Mouse (Mus musculus) embryonic stem cell, embryonic (primary cell): ENCODE results near the gene Bsdc1.

ENCODE experiments used
- CTCF ChIA-PET, 4 experiments: fragments of 300-600 bp in 2 of 4; fragments of 350-600 bp in 2 of 4; sonication (Branson Sonifier 250); formaldehyde crosslinking; loops; one replicate each; lab custom pipeline; 2022; ENCODE audit warnings: inconsistent platforms in 2 of 4; lab: Charles Lee
- POLR2A ChIA-PET, 4 experiments: fragments of 300-600 bp in 2 of 4; fragments of 350-600 bp in 2 of 4; sonication (Branson Sonifier 250); formaldehyde crosslinking; loops; one replicate each; lab custom pipeline; 2022; ENCODE audit warnings: antibody characterized with exemption in 4 of 4, inconsistent platforms in 1 of 4; lab: Charles Lee

The Bsdc1 gene

GRCm38 (mm10) chr4:129461183-129461960, at the start of gene Bsdc1:
Gene Bsdc1 (plus strand): TSS chr4:129461581.
- CTCF ChIA-PET: interaction anchor here (0.5 to 1.9 kb wide), 26 partner anchors 13 to 1194 kb away, joined by 3 to 14 read pairs (median 4); partner anchors contain the start of genes Ccdc28b (in 1 of the 4) and Marcksl1 (in 1 of the 4)
- POLR2A ChIA-PET: interaction anchor here (0.5 to 2.8 kb wide), 171 partner anchors 8 to 1201 kb away, joined by 3 to 35 read pairs (median 4); partner anchors contain the start of genes Rnf19b (in 4 of the 4), Marcksl1 (in 3 of the 4), Fam229a (in 2 of the 4) and Hdac1 (in 2 of the 4)

- ChIA-PET POLR2A (interaction anchor here in 2 of 4 experiments (0.8 to 1.7 kb wide), 3 partner anchors 16 to 281 kb away, joined by 3 to 8 read pairs (median 5); no protein-coding TSS in a partner anchor), CTCF (interaction anchor here in 2 of 4 experiments (1.0 to 1.4 kb wide), 2 partner anchors 39 kb away, joined by 3 to 6 read pairs; no protein-coding TSS in a partner anchor)
These were observed 45.5 kb upstream of the Bsdc1 start for GRCm38 (mm10) chr4:129415892-129416291.

- POLR2A ChIA-PET: interaction anchor here in 2 of 4 experiments (0.6 to 0.9 kb wide), 2 partner anchors 57 to 474 kb away, joined by 3 read pairs; no protein-coding TSS in a partner anchor
These were observed 44.9 kb upstream of the Bsdc1 start for GRCm38 (mm10) chr4:129416478-129416877.

GRCm38 (mm10) chr4:129418321-129418720, 43.1 kb upstream of the Bsdc1 start:
- POLR2A ChIA-PET: interaction anchor here in 1 of 4 experiments (1.9 kb wide), 1 partner anchor 43 kb away, joined by 9 read pairs; the partner anchor contains the start of gene Bsdc1
- CTCF ChIA-PET: interaction anchor here in 1 of 4 experiments (0.5 to 1.4 kb wide), 2 partner anchors 37 to 434 kb away, joined by 3 to 5 read pairs; no protein-coding TSS in a partner anchor

More at GRCm38 (mm10) chr4:129416478-129416877, 44.9 kb upstream of the Bsdc1 start:
- CTCF ChIA-PET: interaction anchor here in 1 of 4 experiments (1.4 kb wide), 1 partner anchor 39 kb away, joined by 6 read pairs; no protein-coding TSS in a partner anchor

GRCm38 (mm10) chr4:129440340-129441063, 20.9 kb upstream of the Bsdc1 start, which contains the start of gene Zbtb8b:
Gene Zbtb8b (minus strand): TSS chr4:129440853.
- CTCF ChIA-PET: interaction anchor here in 2 of 4 experiments (0.5 to 1.2 kb wide), 7 partner anchors 13 to 661 kb away, joined by 3 to 8 read pairs (median 3); no protein-coding TSS in a partner anchor
- POLR2A ChIA-PET: interaction anchor here in 3 of 4 experiments (0.5 to 2.7 kb wide), 19 partner anchors 8 to 251 kb away, joined by 3 to 7 read pairs (median 4); partner anchors contain the start of genes Bsdc1 (in 2 of the 3), Hdac1 (in 1 of the 3), S100pbp (in 1 of the 3) and Yars (in 1 of the 3)

- ChIA-PET POLR2A (interaction anchor here in 3 of 4 experiments (0.5 to 2.7 kb wide), 16 partner anchors 9 to 251 kb away, joined by 3 to 7 read pairs (median 4); partner anchors contain the start of genes Bsdc1 (in 2 of the 3), S100pbp (in 1 of the 3) and Yars (in 1 of the 3)), CTCF (interaction anchor here in 2 of 4 experiments (0.5 to 1.2 kb wide), 5 partner anchors 14 to 661 kb away, joined by 3 to 8 read pairs (median 3); no protein-coding TSS in a partner anchor)
These were observed 20.2 kb upstream of the Bsdc1 start for GRCm38 (mm10) chr4:129441145-129441544.

- POLR2A ChIA-PET: interaction anchor here (0.8 to 1.8 kb wide), 12 partner anchors 8 to 187 kb away, joined by 3 to 9 read pairs (median 3); partner anchors contain the start of genes Bsdc1 (in 3 of the 4) and C77080 (in 1 of the 4)
These were observed 14.0 kb upstream of the Bsdc1 start for GRCm38 (mm10) chr4:129447360-129447759.

GRCm38 (mm10) chr4:129447778-129448563, 13.4 kb upstream of the Bsdc1 start:
- CTCF ChIA-PET: interaction anchor here in 3 of 4 experiments (0.6 to 1.0 kb wide), 4 partner anchors 14 to 103 kb away, joined by 3 to 5 read pairs (median 3); partner anchors contain the start of gene Bsdc1 (in 1 of the 3)
- POLR2A ChIA-PET: interaction anchor here (0.5 to 1.8 kb wide), 24 partner anchors 9 to 390 kb away, joined by 3 to 9 read pairs (median 3); partner anchors contain the start of genes Bsdc1 (in 3 of the 4) and C77080 (in 1 of the 4)

More at GRCm38 (mm10) chr4:129447360-129447759, 14.0 kb upstream of the Bsdc1 start:
- CTCF ChIA-PET: interaction anchor here in 1 of 4 experiments (0.6 kb wide), 1 partner anchor 97 kb away, joined by 3 read pairs; no protein-coding TSS in a partner anchor

GRCm38 (mm10) chr4:129448713-129449112, 12.7 kb upstream of the Bsdc1 start:
- POLR2A ChIA-PET: interaction anchor here in 3 of 4 experiments (0.6 to 1.8 kb wide), 16 partner anchors 12 to 391 kb away, joined by 3 to 9 read pairs (median 3); partner anchors contain the start of genes Bsdc1 (in 3 of the 3) and C77080 (in 1 of the 3)
- CTCF ChIA-PET: interaction anchor here in 2 of 4 experiments (0.5 to 1.0 kb wide), 4 partner anchors 13 to 259 kb away, joined by 3 to 5 read pairs (median 4); partner anchors contain the start of genes Bsdc1 (in 1 of the 2) and Yars (in 1 of the 2)

- ChIA-PET CTCF (interaction anchor here in 3 of 4 experiments (0.6 to 1.2 kb wide), 7 partner anchors 32 to 813 kb away, joined by 3 to 5 read pairs (median 3); no protein-coding TSS in a partner anchor), POLR2A (interaction anchor here (0.6 to 2.3 kb wide), 15 partner anchors 9 to 345 kb away, joined by 3 to 19 read pairs (median 3); partner anchors contain the start of genes Bsdc1 (in 3 of the 4), Zbtb8a (in 1 of the 4), Zbtb8b (in 1 of the 4) and Zbtb8os (in 1 of the 4))
These were observed 10.5 kb upstream of the Bsdc1 start for GRCm38 (mm10) chr4:129450851-129451250.

GRCm38 (mm10) chr4:129451471-129452169, 9.8 kb upstream of the Bsdc1 start:
- ChIA-PET CTCF (interaction anchor here (0.7 to 1.2 kb wide), 9 partner anchors 19 to 491 kb away, joined by 3 to 5 read pairs (median 4); no protein-coding TSS in a partner anchor), POLR2A (interaction anchor here (0.6 to 2.3 kb wide), 26 partner anchors 9 to 329 kb away, joined by 3 to 19 read pairs (median 4); partner anchors contain the start of genes Bsdc1 (in 4 of the 4), Zbtb8b (in 2 of the 4), Zbtb8a (in 1 of the 4) and Zbtb8os (in 1 of the 4))

GRCm38 (mm10) chr4:129455265-129455664, 6.1 kb upstream of the Bsdc1 start:
- CTCF ChIA-PET: interaction anchor here (0.5 to 2.8 kb wide), 50 partner anchors 14 to 744 kb away, joined by 3 to 26 read pairs (median 4); partner anchors contain the start of genes C77080 (in 1 of the 4), Fndc5 (in 1 of the 4) and Zbtb8b (in 1 of the 4)
- POLR2A ChIA-PET: interaction anchor here in 3 of 4 experiments (0.6 to 1.5 kb wide), 25 partner anchors 15 to 398 kb away, joined by 3 to 9 read pairs (median 3); partner anchors contain the start of gene Zbtb8b (in 1 of the 3)

GRCm38 (mm10) chr4:129456126-129456525, 5.3 kb upstream of the Bsdc1 start:
- CTCF ChIA-PET: interaction anchor here (0.6 to 2.8 kb wide), 19 partner anchors 16 to 745 kb away, joined by 3 to 26 read pairs (median 6); partner anchors contain the start of genes C77080 (in 1 of the 4), Txlna (in 1 of the 4) and Zbtb8b (in 1 of the 4)
- POLR2A ChIA-PET: interaction anchor here in 2 of 4 experiments (0.6 to 1.8 kb wide), 5 partner anchors 53 to 245 kb away, joined by 4 to 9 read pairs (median 6); no protein-coding TSS in a partner anchor

GRCm38 (mm10) chr4:129457311-129457710, 4.1 kb upstream of the Bsdc1 start:
- CTCF ChIA-PET: interaction anchor here in 2 of 4 experiments (0.5 to 1.2 kb wide), 4 partner anchors 106 to 323 kb away, joined by 3 to 4 read pairs (median 3); no protein-coding TSS in a partner anchor
- POLR2A ChIA-PET: interaction anchor here in 2 of 4 experiments (0.5 to 1.8 kb wide), 4 partner anchors 52 to 445 kb away, joined by 3 to 6 read pairs (median 4); partner anchors contain the start of genes S100pbp (in 1 of the 2) and Yars (in 1 of the 2)
